Mouse (Mus musculus) liver, postnatal 0 days (tissue): ENCODE data around the gene Olfr1178.

Experiments
- CTCF ChIP-seq: sonication (generic); IDR thresholded peaks from 2 replicates; pipeline ENCODE4 v1.5.1; 2016; ENCODE audit warnings: antibody characterized with exemption, low read depth
- EP300 ChIP-seq: IDR thresholded peaks from 2 replicates; pipeline ENCODE4 v1.6.1; 2016; ENCODE audit warnings: antibody characterized with exemption, low read depth, mild to moderate bottlenecking

DNA sequence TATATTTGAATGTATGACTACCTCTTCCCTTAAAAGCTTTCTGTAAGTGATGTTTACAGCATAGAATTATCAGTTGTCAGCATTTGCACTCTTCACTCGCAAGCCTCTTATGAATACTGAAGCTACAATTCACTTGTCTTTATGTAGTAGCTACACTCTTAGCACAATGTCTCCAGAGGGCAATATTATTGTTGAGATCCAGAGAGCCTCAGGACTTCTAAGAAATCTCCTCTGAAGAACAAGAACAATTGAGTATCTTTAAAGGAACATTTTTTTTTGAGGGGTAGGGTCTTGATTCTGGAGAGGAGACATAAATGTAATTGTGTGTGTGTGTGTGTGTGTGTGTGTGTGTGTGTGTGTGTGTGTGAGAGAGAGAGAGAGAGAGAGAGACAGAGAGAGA, 39.2 kb downstream of the Olfr1178 start, which contains the start of gene Olfr1181:
- TF ChIP-seq CTCF (no peak), EP300 (no peak)
